Comparison of ENCODE assay signal across 8 mouse cellular contexts in the genomic region with DNA sequence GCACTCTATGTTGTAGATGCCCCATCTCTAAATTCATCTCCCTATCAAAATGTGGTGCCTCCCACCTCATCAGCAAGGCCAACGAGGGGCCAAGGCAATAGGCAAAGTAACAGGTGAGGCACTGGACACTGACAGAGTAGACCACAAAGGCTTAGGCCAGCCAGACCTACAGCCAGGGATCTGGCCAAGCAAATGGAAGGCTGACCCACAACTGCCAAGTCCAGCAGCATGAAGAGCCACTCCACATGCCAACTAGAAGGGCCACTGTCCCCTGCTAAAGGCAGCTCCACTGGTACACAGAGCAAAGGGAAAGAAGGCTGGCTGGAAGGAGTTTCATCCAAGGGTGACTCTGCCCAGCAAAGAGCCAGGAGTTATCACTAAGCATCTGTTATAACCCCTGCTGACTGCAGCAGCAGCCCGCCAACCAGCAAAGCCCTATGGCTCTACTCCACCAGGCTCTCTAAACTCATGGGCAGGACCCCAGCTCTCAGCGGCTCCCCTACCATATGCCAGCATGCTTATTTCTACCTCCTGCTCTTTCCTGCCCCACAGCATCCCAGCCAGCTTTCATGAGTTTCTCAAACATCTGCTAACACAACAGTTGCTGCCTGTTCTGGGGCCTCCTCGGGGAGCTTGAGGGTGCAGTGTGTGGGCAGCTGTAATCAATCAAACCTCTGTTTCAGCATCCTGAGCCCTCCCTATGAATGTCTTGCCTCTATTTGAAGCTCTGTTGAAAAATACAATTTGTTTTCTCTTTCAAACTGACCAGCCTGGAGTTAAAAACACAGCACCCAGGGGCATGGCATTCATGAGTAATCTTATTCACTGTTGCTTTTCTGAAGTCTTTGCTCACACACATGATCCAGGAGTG. TPM values are rescaled to one million over a fixed set of nuclear protein-coding genes. Genes with fewer than 3 reads are reported as not detected.
A peak's percentile ranks its signal among the peaks of the same experiment; 100 is the strongest.
DNase-seq lines count a peak whose midpoint lies in the region; ATAC-seq and TF ChIP-seq lines count a peak whose summit lies in the region.
"Had no signal": no experiment of that assay in that cellular context is flagged by ENCODE, and none has a peak within 500 bp of the region (broad histone marks: within the 10 kb centered on the region; RNA-seq: fewer than 3 reads in every experiment).

No protein-coding gene starts in this region.

- peaks cover 83% of the 10 kb centered on the region for H3K36me3 ChIP-seq in forebrain, embryonic 10.5 days (replicated peaks)
- no peaks in the 10 kb centered on the region for H3K36me3 ChIP-seq in hindbrain, embryonic 15.5 days
- H3K36me3 ChIP-seq in neural tube, embryonic 14.5 days (ENCODE audit: control insufficient read depth, insufficient read depth, low read length), result no peaks in the 10 kb centered on the region

- 75% methylated on average over 4 of the region's 4 CpGs for WGBS in forebrain, embryonic 10.5 days
- WGBS in hindbrain, embryonic 15.5 days, result 39% methylated on average over 4 of the region's 4 CpGs
- 59% methylated on average over 4 of the region's 4 CpGs for whole genome bisulfite sequencing in neural tube, embryonic 14.5 days

- H3K4me1 ChIP-seq in forebrain, embryonic 10.5 days, result peaks cover 18% of the 10 kb centered on the region
- H3K4me1 ChIP-seq in hindbrain, embryonic 15.5 days (replicated peaks), result peaks cover 22% of the 10 kb centered on the region
- H3K4me1 ChIP-seq in neural tube, embryonic 14.5 days (ENCODE audit: control insufficient read depth, insufficient read depth, low read length), result peaks cover 11% of the 10 kb centered on the region; the same call in 1 of the 2 replicates

- peak; percentile 83; the same call in 1 of the 2 replicates for ATAC-seq in hindbrain, embryonic 15.5 days (ENCODE audit: low FRiP score, low read depth)
- ATAC-seq in neural tube, embryonic 14.5 days (ENCODE audit: low read depth), result peak; percentile 24; the same call in 1 of the 2 replicates

- peak overlapping the region; percentile 61 for H3K27ac ChIP-seq in left cerebral cortex, adult 2 months
- peak overlapping the region; percentile 17 for H3K27ac ChIP-seq in forebrain, embryonic 10.5 days
- peak overlapping the region; percentile 60 for H3K27ac ChIP-seq in hindbrain, embryonic 15.5 days (replicated peaks)
- 0 out of 2 replicates have a peak overlapping the region, but pooled peaks have one; percentile 34 for H3K27ac ChIP-seq in neural tube, embryonic 14.5 days (ENCODE audit: low read depth, low read length)

- intact Hi-C loops in left cerebral cortex, adult 2 months (cut with DNase I), result no loop called here

- H3K4me3 ChIP-seq in left cerebral cortex, adult 2 months, result no peak overlapping the region
- no peak overlapping the region for H3K4me3 ChIP-seq in forebrain, embryonic 10.5 days
- H3K4me3 ChIP-seq in hindbrain, embryonic 15.5 days, result no peak overlapping the region
- H3K4me3 ChIP-seq in neural tube, embryonic 14.5 days (ENCODE audit: low read depth, low read length), result no peak overlapping the region
- H3K4me3 ChIP-seq: erythroblast, embryonic 14.5 days had no signal

- no peak overlapping the region for H3K4me2 ChIP-seq in hindbrain, embryonic 15.5 days
- H3K4me2 ChIP-seq in neural tube, embryonic 14.5 days (ENCODE audit: low read depth, low read length), result no peak overlapping the region

- no peak overlapping the region for H3K9ac ChIP-seq in hindbrain, embryonic 15.5 days
- no peak overlapping the region for H3K9ac ChIP-seq in neural tube, embryonic 14.5 days (replicated peaks; ENCODE audit: low read depth, low read length)

- DNase-seq in left cerebral cortex, adult 2 months (ENCODE audit: extremely low spot score in 1 of 2, low spot score in 2 of 2), result no peak
- DNase-seq in left cerebral cortex, adult 18-20 months (ENCODE audit: low spot score in 2 of 2), result no peak
- DNase-seq in forebrain, embryonic 10.5 days (ENCODE audit: extremely low spot score, low spot score), result no peak
- DNase-seq in thymus, adult 18-20 months, result no peak
- no peak for DNase-seq in right cerebral cortex, adult 18-20 months

- TF ChIP-seq CTCF in left cerebral cortex, adult 2 months (IDR thresholded peaks at IDR 0.05), result no peak

- H3K9me3 ChIP-seq in forebrain, embryonic 10.5 days, result no peaks in the 10 kb centered on the region
- H3K9me3 ChIP-seq in hindbrain, embryonic 15.5 days, result no peaks in the 10 kb centered on the region
- H3K9me3 ChIP-seq in neural tube, embryonic 14.5 days (ENCODE audit: control insufficient read depth, low read length), result no peaks in the 10 kb centered on the region

- H3K27me3 ChIP-seq in forebrain, embryonic 10.5 days (ENCODE audit: poor library complexity, severe bottlenecking), result no peaks in the 10 kb centered on the region
- H3K27me3 ChIP-seq in hindbrain, embryonic 15.5 days, result no peaks in the 10 kb centered on the region
- H3K27me3 ChIP-seq in neural tube, embryonic 14.5 days (ENCODE audit: control insufficient read depth, insufficient read depth, low read length), result no peaks in the 10 kb centered on the region

RNA-seq across cellular contexts. Expression of a gene that starts 59.9 kb away (rescaled TPM):
- 10 to 100 TPM; 57.1 to 75.2 TPM for total RNA-seq in left cerebral cortex, adult 2 months (2021)
- 10 to 100 TPM; 71.7 to 73.5 TPM for total RNA-seq in left cerebral cortex, adult 18-20 months (2021)
- 39.4 and 39.5 TPM in 2 replicates for polyA plus RNA-seq in forebrain, embryonic 10.5 days (2016; fragmentation: Nextera tagmentation; extraction: Ambion mirVana)
- 16.1 and 17.9 TPM in 2 replicates for polyA plus RNA-seq in hindbrain, embryonic 15.5 days (2015; fragmentation: Nextera tagmentation; extraction: Ambion mirVana)
- polyA plus RNA-seq in neural tube, embryonic 14.5 days (2014; fragmentation: Nextera tagmentation; extraction: Ambion mirVana), result 11.8 and 13.7 TPM in 2 replicates
